Mouse (Mus musculus) testis, postnatal 10 days (tissue): ENCODE measurements around the gene Myo1d.

Experiments used
- DNase-seq: peaks from one replicate; pipeline ENCODE4 v3.0.0; 2021; ENCODE audit warnings: low spot score

Gene Myo1d

GRCm38 (mm10) chr11:80503281-80503680 is 276.5 kb downstream of the Myo1d start:
- no peak for DNase-seq

GRCm38 (mm10) chr11:80499550-80499952 is 280.3 kb downstream of the Myo1d start:
- no peak for DNase-seq

- no peak for DNase-seq
Observed at GRCm38 (mm10) chr11:80498328-80499070, 281.3 kb downstream of the Myo1d start.

- DNase-seq: no peak
Observed at GRCm38 (mm10) chr11:80497225-80497919, 282.5 kb downstream of the Myo1d start.

GRCm38 (mm10) chr11:80496640-80497039 is 283.2 kb downstream of the Myo1d start:
- DNase-seq: no peak

GRCm38 (mm10) chr11:80495972-80496371 is 283.9 kb downstream of the Myo1d start:
- no peak for DNase-seq

- DNase-seq: no peak
Observed at GRCm38 (mm10) chr11:80494852-80495251, 285.0 kb downstream of the Myo1d start.

- DNase-seq: no peak
Observed at GRCm38 (mm10) chr11:80493186-80493585, 286.6 kb downstream of the Myo1d start.

- no peak for DNase-seq
Observed at GRCm38 (mm10) chr11:80490831-80491230, 289.0 kb downstream of the Myo1d start.

- DNase-seq: no peak
Observed at GRCm38 (mm10) chr11:80489882-80490196, 290.0 kb downstream of the Myo1d start.

- no peak for DNase-seq
Observed at GRCm38 (mm10) chr11:80489172-80489881, 290.5 kb downstream of the Myo1d start.

- DNase-seq: no peak
Observed at GRCm38 (mm10) chr11:80487904-80488587, 291.8 kb downstream of the Myo1d start.

GRCm38 (mm10) chr11:80485622-80486206 is 294.1 kb downstream of the Myo1d start:
- DNase-seq: no peak

- no peak for DNase-seq
Observed at GRCm38 (mm10) chr11:80485120-80485551, 294.7 kb downstream of the Myo1d start.

- no peak for DNase-seq
Observed at GRCm38 (mm10) chr11:80484191-80484791, 295.5 kb downstream of the Myo1d start.

- DNase-seq: no peak
Observed at GRCm38 (mm10) chr11:80483536-80484067, 296.2 kb downstream of the Myo1d start.

- DNase-seq: no peak
Observed at GRCm38 (mm10) chr11:80482921-80483320, 296.9 kb downstream of the Myo1d start.

- no peak for DNase-seq
Observed at GRCm38 (mm10) chr11:80482347-80482746, 297.5 kb downstream of the Myo1d start.

- no peak for DNase-seq
Observed at GRCm38 (mm10) chr11:80481409-80482050, 298.3 kb downstream of the Myo1d start.

- no peak for DNase-seq
Observed at GRCm38 (mm10) chr11:80479906-80480866, 299.6 kb downstream of the Myo1d start.
